23 mouse cellular contexts compared by ENCODE assay signal in the genomic region with DNA sequence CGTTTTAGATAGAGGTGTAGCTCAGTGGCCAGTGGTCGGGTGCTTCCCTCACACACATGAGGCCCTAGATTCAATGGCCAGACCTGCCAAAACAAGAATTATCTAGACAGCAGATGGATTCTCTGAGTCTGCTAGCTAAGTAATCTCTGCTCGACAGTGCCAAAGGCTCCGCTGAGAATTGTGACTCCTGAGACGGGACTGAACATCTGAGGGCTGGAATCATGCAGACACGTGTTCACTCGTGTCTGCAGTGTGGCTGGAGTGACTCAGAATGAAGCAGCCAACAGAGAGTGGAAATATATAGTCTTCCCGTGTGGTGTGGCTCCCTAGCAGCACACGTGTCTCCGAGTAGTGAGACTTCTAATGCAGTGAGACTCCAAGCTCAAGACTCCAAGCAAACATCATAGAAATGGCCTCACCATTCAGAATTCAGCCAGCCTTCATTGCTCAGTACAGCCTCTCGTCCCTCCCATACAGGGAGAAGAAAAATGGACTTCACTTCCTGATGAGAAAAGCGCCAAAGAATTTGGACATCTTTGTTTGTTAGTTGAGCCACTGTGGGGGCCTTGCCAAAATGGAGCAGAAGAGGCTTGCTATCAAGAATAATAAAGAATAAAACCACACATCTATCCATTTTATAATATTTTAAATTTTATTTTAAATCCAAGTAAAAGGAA. TPM values are rescaled to one million over a fixed set of nuclear protein-coding genes. Genes with fewer than 3 reads are reported as not detected.
DNase-seq lines count a peak whose midpoint lies in the region; ATAC-seq and TF ChIP-seq lines count a peak whose summit lies in the region.
"Had no signal": no experiment of that assay in that cellular context is flagged by ENCODE, and none has a peak within 500 bp of the region (broad histone marks: within the 10 kb centered on the region; RNA-seq: fewer than 3 reads in every experiment).

No protein-coding gene starts in this region.

- no peaks in the 10 kb centered on the region for H3K9me3 ChIP-seq in hindbrain, embryonic 16.5 days (ENCODE audit: control insufficient read depth, low read length)
- H3K9me3 ChIP-seq in hindbrain, embryonic 13.5 days = no peaks in the 10 kb centered on the region
- no peaks in the 10 kb centered on the region for H3K9me3 ChIP-seq in lung, postnatal 0 days (ENCODE audit: low read length)
- no peaks in the 10 kb centered on the region for H3K9me3 ChIP-seq in stomach, embryonic 15.5 days
- H3K9me3 ChIP-seq: hindbrain, embryonic 15.5 days; limb, embryonic 12.5 days; liver, embryonic 12.5 days; midbrain, embryonic 15.5 days had no signal

- H3K36me3 ChIP-seq in hindbrain, embryonic 16.5 days (ENCODE audit: control insufficient read depth, insufficient read depth, low read length) = no peaks in the 10 kb centered on the region
- H3K36me3 ChIP-seq in hindbrain, embryonic 13.5 days = no peaks in the 10 kb centered on the region
- no peaks in the 10 kb centered on the region for H3K36me3 ChIP-seq in lung, postnatal 0 days (ENCODE audit: insufficient read depth, low read length)
- no peaks in the 10 kb centered on the region for H3K36me3 ChIP-seq in stomach, embryonic 15.5 days
- H3K36me3 ChIP-seq: hindbrain, embryonic 15.5 days; limb, embryonic 12.5 days; liver, embryonic 12.5 days; midbrain, embryonic 15.5 days had no signal

- TF ChIP-seq EP300 in lung, postnatal 0 days (IDR thresholded peaks at IDR 0.05) = no peak

- no peak overlapping the region for H3K4me3 ChIP-seq in hindbrain, embryonic 16.5 days (ENCODE audit: low read length)
- no peak overlapping the region for H3K4me3 ChIP-seq in hindbrain, embryonic 13.5 days
- no peak overlapping the region for H3K4me3 ChIP-seq in lung, postnatal 0 days (ENCODE audit: low read depth, low read length)
- H3K4me3 ChIP-seq in stomach, embryonic 15.5 days (replicated peaks) = no peak overlapping the region
- H3K4me3 ChIP-seq: hindbrain, embryonic 15.5 days; limb, embryonic 12.5 days; liver, embryonic 12.5 days; midbrain, embryonic 15.5 days had no signal

- WGBS in hindbrain, embryonic 16.5 days = 79% methylated on average over 12 of the region's 12 CpGs
- 88% methylated on average over 12 of the region's 12 CpGs for WGBS in hindbrain, embryonic 13.5 days
- WGBS in lung, postnatal 0 days = 60% methylated on average over 12 of the region's 12 CpGs
- WGBS in stomach, embryonic 15.5 days = 64% methylated on average over 12 of the region's 12 CpGs

- peak; percentile 28 to 48 for DNase-seq in cerebellum, postnatal 14 days
- DNase-seq in cerebellum, adult 9-10 months = no peak
- DNase-seq in lung, postnatal 0 days (ENCODE audit: low spot score) = peak; percentile 68
- DNase-seq in lung, adult 18-20 months = no peak
- DNase-seq in adrenal gland, adult 8-10 months = no peak
- DNase-seq: adrenal gland, postnatal 36 days; cerebellum, adult 11 months; cerebellum, postnatal 36 days; gastrocnemius, postnatal 14 days; heart, postnatal 36 days; kidney, adult 9 months; kidney, postnatal 14 days; lung, postnatal 14 days; thymus, adult 2 months; thymus, postnatal 4 days had no signal

- TF ChIP-seq CTCF in lung, postnatal 0 days (IDR thresholded peaks at IDR 0.05) = no peak

- no peaks in the 10 kb centered on the region for H3K4me1 ChIP-seq in hindbrain, embryonic 16.5 days (ENCODE audit: control insufficient read depth, insufficient read depth, low read depth, low read length)
- H3K4me1 ChIP-seq in hindbrain, embryonic 13.5 days (replicated peaks) = no peaks in the 10 kb centered on the region
- H3K4me1 ChIP-seq in lung, postnatal 0 days (ENCODE audit: insufficient read depth, low read depth, low read length) = no peaks in the 10 kb centered on the region
- H3K4me1 ChIP-seq in stomach, embryonic 15.5 days = no peaks in the 10 kb centered on the region
- H3K4me1 ChIP-seq: hindbrain, embryonic 15.5 days; limb, embryonic 12.5 days; liver, embryonic 12.5 days; midbrain, embryonic 15.5 days had no signal

- H3K4me2 ChIP-seq in hindbrain, embryonic 16.5 days (ENCODE audit: low read length) = no peak overlapping the region
- no peak overlapping the region for H3K4me2 ChIP-seq in hindbrain, embryonic 13.5 days
- H3K4me2 ChIP-seq in lung, postnatal 0 days (replicated peaks; ENCODE audit: low read depth, low read length) = no peak overlapping the region
- H3K4me2 ChIP-seq in stomach, embryonic 15.5 days = no peak overlapping the region
- H3K4me2 ChIP-seq: hindbrain, embryonic 15.5 days; limb, embryonic 12.5 days; liver, embryonic 12.5 days; midbrain, embryonic 15.5 days had no signal

- H3K27ac ChIP-seq in hindbrain, embryonic 16.5 days (ENCODE audit: low read depth, low read length) = no peak overlapping the region
- no peak overlapping the region for H3K27ac ChIP-seq in hindbrain, embryonic 13.5 days
- no peak overlapping the region for H3K27ac ChIP-seq in lung, postnatal 0 days (ENCODE audit: low read length)
- 0 out of 2 replicates have a peak overlapping the region, but pooled peaks have one; percentile 35 for H3K27ac ChIP-seq in stomach, embryonic 15.5 days
- H3K27ac ChIP-seq: hindbrain, embryonic 15.5 days; limb, embryonic 12.5 days; liver, embryonic 12.5 days; midbrain, embryonic 15.5 days had no signal

- no peaks in the 10 kb centered on the region for H3K27me3 ChIP-seq in hindbrain, embryonic 16.5 days (replicated peaks; ENCODE audit: control insufficient read depth, insufficient read depth, low read length)
- H3K27me3 ChIP-seq in hindbrain, embryonic 13.5 days = no peaks in the 10 kb centered on the region
- no peaks in the 10 kb centered on the region for H3K27me3 ChIP-seq in lung, postnatal 0 days (replicated peaks; ENCODE audit: insufficient read depth, low read length)
- H3K27me3 ChIP-seq in stomach, embryonic 15.5 days (replicated peaks) = no peaks in the 10 kb centered on the region
- H3K27me3 ChIP-seq: hindbrain, embryonic 15.5 days; limb, embryonic 12.5 days; liver, embryonic 12.5 days; midbrain, embryonic 15.5 days had no signal

- H3K9ac ChIP-seq in hindbrain, embryonic 16.5 days (ENCODE audit: low read depth, low read length) = no peak overlapping the region
- H3K9ac ChIP-seq in hindbrain, embryonic 13.5 days = no peak overlapping the region
- no peak overlapping the region for H3K9ac ChIP-seq in lung, postnatal 0 days (replicated peaks; ENCODE audit: low read depth)
- no peak overlapping the region for H3K9ac ChIP-seq in stomach, embryonic 15.5 days
- H3K9ac ChIP-seq: hindbrain, embryonic 15.5 days; limb, embryonic 12.5 days; liver, embryonic 12.5 days; midbrain, embryonic 15.5 days had no signal

- peak; percentile 54 for ATAC-seq in hindbrain, embryonic 16.5 days
- no peak for ATAC-seq in hindbrain, embryonic 13.5 days (ENCODE audit: low FRiP score)
- ATAC-seq in lung, postnatal 0 days = peak; percentile 71
- ATAC-seq in stomach, embryonic 15.5 days (ENCODE audit: insufficient read depth, low FRiP score, low read depth) = 0 out of 2 replicates have a peak, but pooled peaks have one; percentile 27
- ATAC-seq: intestine, embryonic 16.5 days; liver, embryonic 12.5 days; midbrain, embryonic 15.5 days had no signal

RNA-seq across cellular contexts. Expression of gene Cc2d2a, which starts 14.9 kb away (rescaled TPM):
- polyA plus RNA-seq in hindbrain, embryonic 16.5 days (2015; fragmentation: Nextera tagmentation; extraction: Ambion mirVana) = 7.2 and 8.4 TPM in 2 replicates
- 7.3 and 8.0 TPM in 2 replicates for polyA plus RNA-seq in hindbrain, embryonic 13.5 days (2015; fragmentation: Nextera tagmentation; extraction: Ambion mirVana)
- polyA plus RNA-seq in lung, postnatal 0 days (2015; fragmentation: Nextera tagmentation; extraction: Ambion mirVana) = 7.7 and 8.7 TPM in 2 replicates
- 10.5 and 11.7 TPM in 2 replicates for polyA plus RNA-seq in stomach, embryonic 15.5 days (2015; fragmentation: Nextera tagmentation; extraction: Ambion mirVana)
- total RNA-seq in adrenal gland, adult 8-10 months (2022) = 10 to 100 TPM; 14.3 to 31.6 (median 23.8) TPM

Comparison
In these comparisons a context has a peak if more than half of its experiments do, and no peak if none do; other contexts are left out.
1. DNase-seq: peak in cerebellum, postnatal 14 days (2 of 2) and lung, postnatal 0 days (single experiment); none in cerebellum, adult 9-10 months (single experiment), lung, adult 18-20 months (0 of 2) and adrenal gland, adult 8-10 months (single experiment).